Mouse (Mus musculus) intestine, postnatal 0 days (tissue): ENCODE results near the gene Narfl. TPM values are rescaled to one million over a fixed set of nuclear protein-coding genes. Genes with fewer than 3 reads are reported as not detected.

Experiments
- ATAC-seq: fragments of 200-750 bp; cut with Nextera tagmentation; 2 replicates; pipeline ENCODE4 v1.8.0; 2017; ENCODE audit warnings: mild to moderate bottlenecking, moderate TSS enrichment, moderate library complexity
- H3K27ac ChIP-seq: fragments of 300-500 bp; sonication (generic); 2 replicates; pipeline ENCODE4 v1.5.1; 2014; ENCODE audit warnings: mild to moderate bottlenecking, low read depth, low read length, moderate library complexity
- H3K27me3 ChIP-seq: fragments of 300-500 bp; sonication (generic); replicated peaks from 2 replicates; pipeline ENCODE4 v1.6.1; 2014; ENCODE audit warnings: low read length, mixed read lengths; ENCODE audit not compliant: control insufficient read depth, insufficient read depth
- H3K36me3 ChIP-seq: fragments of 300-500 bp; sonication (generic); 2 replicates; pipeline ENCODE4 v1.6.1; 2014; ENCODE audit warnings: mild to moderate bottlenecking, moderate library complexity; ENCODE audit not compliant: control insufficient read depth, insufficient read depth
- H3K4me1 ChIP-seq: fragments of 300-500 bp; sonication (generic); replicated peaks from 2 replicates; pipeline ENCODE4 v1.6.1; 2014; ENCODE audit warnings: antibody characterized with exemption, low read length, mixed read lengths; ENCODE audit not compliant: control insufficient read depth, insufficient read depth
- H3K4me2 ChIP-seq: fragments of 300-500 bp; sonication (generic); replicated peaks from 2 replicates; pipeline ENCODE4 v1.6.1; 2014; ENCODE audit warnings: low read depth, mild to moderate bottlenecking, moderate library complexity
- H3K4me3 ChIP-seq: fragments of 300-500 bp; sonication (generic); 2 replicates; pipeline ENCODE4 v1.5.1; 2014; ENCODE audit warnings: low read depth, low read length
- H3K9ac ChIP-seq: fragments of 300-500 bp; sonication (generic); 2 replicates; pipeline ENCODE4 v1.6.1; 2014; ENCODE audit warnings: mild to moderate bottlenecking, low read depth, low read length
- H3K9me3 ChIP-seq: fragments of 300-500 bp; sonication (generic); 2 replicates; pipeline ENCODE4 v1.6.1; 2016; ENCODE audit warnings: mixed run types; ENCODE audit not compliant: control insufficient read depth
- CTCF ChIP-seq: sonication (generic); IDR thresholded peaks from 2 replicates; pipeline ENCODE4 v1.5.1; 2016; ENCODE audit warnings: low read depth, mild to moderate bottlenecking, control low read depth, antibody characterized with exemption, moderate library complexity
- WGBS: fragments of 180-500 bp; shearing (Covaris S2); extraction: QIAGEN DNeasy Blood & Tissue Kit; methylation state at CpG from one replicate; pipeline ENCODE4 v1.1.7; 2014; 5-methylcytosine and 5-hydroxymethylcytosine counted together
- polyA plus RNA-seq: library from polyadenylated mRNA; unstranded; fragments of >200 nt; fragmentation: Nextera tagmentation; extraction: Ambion mirVana; gene quantifications from 2 replicates; pipeline ENCODE4 v1.2.1, GENCODE M21; 2015

The Narfl gene
- polyA plus RNA-seq, 1 experiment from 2014 or later: 21.7 TPM

GRCm38 (mm10) chr17:25828712-25829557 is 55.4 kb downstream of the Narfl start, which contains the start of gene Jmjd8:
Gene Jmjd8 (plus strand): TSS chr17:25828867.
- peak within 1 kb of the TSS; percentile 52 for H3K4me3 ChIP-seq
- peak; percentile 41 for ATAC-seq

GRCm38 (mm10) chr17:25829558-25830017 is 56.0 kb downstream of the Narfl start:
- no peak for ATAC-seq
- peak overlapping the region; percentile 86 for H3K4me2 ChIP-seq
- no peak for TF ChIP-seq CTCF
- H3K9me3 ChIP-seq: no peaks in the 10 kb centered on the region
- peak overlapping the region; percentile 52 for H3K4me3 ChIP-seq
- H3K9ac ChIP-seq: peak overlapping the region; percentile 41
- H3K27ac ChIP-seq: peak overlapping the region; percentile 69
- peaks cover 12% of the 10 kb centered on the region for H3K4me1 ChIP-seq
- H3K27me3 ChIP-seq: no peaks in the 10 kb centered on the region
- H3K36me3 ChIP-seq: peaks cover 32% of the 10 kb centered on the region
- 21% methylated on average over 8 of the region's 8 CpGs for WGBS

More at GRCm38 (mm10) chr17:25828712-25829557, 55.4 kb downstream of the Narfl start, which contains the start of gene Jmjd8:
- Histone ChIP-seq H3K4me2 (peak within 1 kb of the TSS; percentile 86), H3K9ac (peak within 1 kb of the TSS; percentile 41), H3K4me1 (peaks cover 18% of the 10 kb centered on the region), H3K27ac (peak within 1 kb of the TSS; percentile 69), H3K27me3 (no peaks in the 10 kb centered on the region), H3K36me3 (peaks cover 32% of the 10 kb centered on the region), H3K9me3 (no peaks in the 10 kb centered on the region)
- peak; percentile 70 for TF ChIP-seq CTCF
- under 1% methylated on average over 32 of the region's 32 CpGs for WGBS

GRCm38 (mm10) chr17:25830200-25830753 is 56.7 kb downstream of the Narfl start:
- Histone ChIP-seq H3K4me3 (no peak overlapping the region), H3K9ac (no peak overlapping the region), H3K36me3 (peaks cover 37% of the 10 kb centered on the region), H3K4me1 (peaks cover 9% of the 10 kb centered on the region; the same call in 1 of the 2 replicates), H3K9me3 (no peaks in the 10 kb centered on the region), H3K4me2 (peak overlapping the region; percentile 86), H3K27ac (no peak overlapping the region), H3K27me3 (no peaks in the 10 kb centered on the region)
- ATAC-seq: no peak
- no peak for TF ChIP-seq CTCF
- WGBS: 71% methylated on average over 4 of the region's 4 CpGs

GRCm38 (mm10) chr17:25830806-25831431 is 57.3 kb downstream of the Narfl start:
- peaks cover 9% of the 10 kb centered on the region; the same call in 1 of the 2 replicates for H3K4me1 ChIP-seq
- H3K27me3 ChIP-seq: no peaks in the 10 kb centered on the region
- peaks cover 43% of the 10 kb centered on the region for H3K36me3 ChIP-seq
- peak overlapping the region; percentile 50; the same call in 1 of the 2 replicates for H3K27ac ChIP-seq
- H3K9ac ChIP-seq: no peak overlapping the region
- 81% methylated on average over 14 of the region's 14 CpGs for WGBS
- peak overlapping the region; percentile 93 for H3K4me2 ChIP-seq
- H3K9me3 ChIP-seq: no peaks in the 10 kb centered on the region
- no peak overlapping the region for H3K4me3 ChIP-seq
- no peak for TF ChIP-seq CTCF
- no peak for ATAC-seq

GRCm38 (mm10) chr17:25831451-25832281 is 58.1 kb downstream of the Narfl start:
- peak overlapping the region; percentile 76 for H3K4me3 ChIP-seq
- peak overlapping the region; percentile 93 for H3K4me2 ChIP-seq
- peak overlapping the region; percentile 98 for H3K27ac ChIP-seq
- no peak for TF ChIP-seq CTCF
- peak overlapping the region; percentile 78 for H3K9ac ChIP-seq
- 32% methylated on average over 21 of the region's 21 CpGs for WGBS
- H3K36me3 ChIP-seq: peaks cover 37% of the 10 kb centered on the region
- H3K4me1 ChIP-seq: peaks cover 11% of the 10 kb centered on the region; the same call in 1 of the 2 replicates
- no peaks in the 10 kb centered on the region for H3K27me3 ChIP-seq
- ATAC-seq: no peak
- no peaks in the 10 kb centered on the region for H3K9me3 ChIP-seq
